Mouse (Mus musculus) lung, postnatal 0 days (tissue): Measurements from ENCODE around the gene Borcs7. TPM values are rescaled to one million over a fixed set of nuclear protein-coding genes. Genes with fewer than 3 reads are reported as not detected.

Source experiments
- ATAC-seq: fragments of 200-750 bp; cut with Nextera tagmentation; 2 replicates; pipeline ENCODE4 v1.8.0; 2017; ENCODE audit warnings: moderate library complexity
- DNase-seq: peaks from one replicate; pipeline ENCODE4 v3.0.0-alpha.2; 2016; ENCODE audit warnings: low spot score
- H3K27ac ChIP-seq: fragments of 300-500 bp; sonication (generic); 2 replicates; pipeline ENCODE4 v1.5.1; 2014; ENCODE audit warnings: antibody characterized with exemption, mild to moderate bottlenecking, low read length, mixed read lengths
- H3K27me3 ChIP-seq: fragments of 300-500 bp; sonication (generic); replicated peaks from 2 replicates; pipeline ENCODE4 v1.6.1; 2014; ENCODE audit warnings: low read length, mixed read lengths; ENCODE audit not compliant: insufficient read depth
- H3K36me3 ChIP-seq: fragments of 300-500 bp; sonication (generic); 2 replicates; pipeline ENCODE4 v1.6.1; 2014; ENCODE audit warnings: low read length, mixed read lengths; ENCODE audit not compliant: insufficient read depth
- H3K4me1 ChIP-seq: fragments of 300-500 bp; sonication (generic); 2 replicates; pipeline ENCODE4 v1.6.1; 2014; ENCODE audit warnings: antibody characterized with exemption, low read depth, low read length, mixed read lengths; ENCODE audit not compliant: insufficient read depth
- H3K4me2 ChIP-seq: fragments of 300-500 bp; sonication (generic); replicated peaks from 2 replicates; pipeline ENCODE4 v1.6.1; 2014; ENCODE audit warnings: low read depth, mild to moderate bottlenecking, low read length, moderate library complexity, mixed read lengths
- H3K4me3 ChIP-seq: fragments of 300-500 bp; sonication (generic); 2 replicates; pipeline ENCODE4 v1.5.1; 2014; ENCODE audit warnings: low read depth, low read length
- H3K9ac ChIP-seq: fragments of 300-500 bp; sonication (generic); replicated peaks from 2 replicates; pipeline ENCODE4 v1.6.1; 2014; ENCODE audit warnings: low read depth, mild to moderate bottlenecking
- H3K9me3 ChIP-seq: fragments of 300-500 bp; sonication (generic); 2 replicates; pipeline ENCODE4 v1.6.1; 2016; ENCODE audit warnings: low read length, mixed read lengths
- CTCF ChIP-seq: IDR thresholded peaks from 2 replicates; pipeline ENCODE4 v1.5.1; 2016; ENCODE audit warnings: antibody characterized with exemption, mild to moderate bottlenecking
- EP300 ChIP-seq: IDR thresholded peaks from 2 replicates; pipeline ENCODE4 v1.6.1; 2016; ENCODE audit warnings: antibody characterized with exemption, mild to moderate bottlenecking, control low read depth
- WGBS: fragments of 180-500 bp; shearing (Covaris S2); extraction: QIAGEN DNeasy Blood & Tissue Kit; methylation state at CpG from one replicate; pipeline ENCODE4 v1.1.7; 2014; 5-methylcytosine and 5-hydroxymethylcytosine counted together
- polyA plus RNA-seq: library from polyadenylated mRNA; unstranded; fragments of >200 nt; fragmentation: Nextera tagmentation; extraction: Ambion mirVana; gene quantifications from 2 replicates; pipeline ENCODE4 v1.2.1, GENCODE M21; 2015

The Borcs7 gene
- polyA plus RNA-seq, 1 experiment from 2014 or later: 14.3 TPM

DNA sequence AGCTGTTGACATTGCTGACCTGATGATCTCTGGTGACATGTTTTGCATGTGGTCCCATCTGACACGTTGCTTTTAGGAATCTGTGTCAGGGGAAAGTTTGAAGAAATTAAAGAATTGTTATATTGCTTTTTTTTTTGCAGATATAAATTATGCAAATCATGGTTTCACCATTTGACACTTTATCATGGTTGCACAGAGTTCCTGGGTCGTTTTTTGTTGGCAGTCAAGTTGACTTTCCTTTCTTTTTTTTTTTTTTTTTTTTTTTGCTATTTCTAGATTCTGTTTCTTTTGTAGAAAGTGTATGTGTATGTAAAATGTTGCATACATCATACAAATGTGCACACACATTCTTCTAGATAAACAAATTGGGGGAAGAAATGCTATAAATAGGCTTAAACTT lies 1.4 kb downstream of the Borcs7 start:
- H3K9me3 ChIP-seq: no peaks in the 10 kb centered on the region
- no peaks in the 10 kb centered on the region for H3K4me1 ChIP-seq
- H3K36me3 ChIP-seq: no peaks in the 10 kb centered on the region
- no peak overlapping the region for H3K27ac ChIP-seq
- no peaks in the 10 kb centered on the region for H3K27me3 ChIP-seq
- DNase-seq (no peak), ATAC-seq (no peak)
- H3K4me2 ChIP-seq: no peak overlapping the region
- 51% methylated on average over 2 of the region's 2 CpGs for WGBS
- TF ChIP-seq CTCF: no peak
- no peak for TF ChIP-seq EP300
- H3K9ac ChIP-seq: no peak overlapping the region
- no peak overlapping the region for H3K4me3 ChIP-seq

DNA sequence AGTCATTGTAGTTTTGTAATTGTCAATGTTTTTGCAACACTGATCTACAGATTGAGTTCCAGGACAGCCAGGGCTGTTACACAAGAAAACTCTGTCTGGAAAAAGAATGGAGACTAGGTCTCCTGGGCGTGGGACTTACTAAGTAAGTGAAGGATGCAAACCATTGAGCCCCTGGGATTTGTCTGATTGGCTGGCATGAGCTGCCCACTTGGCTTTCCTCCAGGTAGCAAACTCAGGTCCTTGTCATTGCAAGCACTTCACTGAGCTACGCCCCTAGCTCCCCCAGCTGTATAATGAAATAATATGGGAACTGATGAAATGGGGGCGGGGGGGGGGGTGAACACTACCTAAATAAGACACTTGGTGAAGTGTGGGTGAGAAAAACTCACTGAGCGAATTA lies 3.4 kb downstream of the Borcs7 start:
- no peaks in the 10 kb centered on the region for H3K4me1 ChIP-seq
- 66% methylated on average over 4 of the region's 4 CpGs for WGBS
- DNase-seq (peak; percentile 11), ATAC-seq (no peak)
- H3K9me3 ChIP-seq: no peaks in the 10 kb centered on the region
- H3K9ac ChIP-seq: no peak overlapping the region
- no peak overlapping the region for H3K4me3 ChIP-seq
- no peaks in the 10 kb centered on the region for H3K27me3 ChIP-seq
- no peak for TF ChIP-seq CTCF
- no peak for TF ChIP-seq EP300
- no peaks in the 10 kb centered on the region for H3K36me3 ChIP-seq
- H3K4me2 ChIP-seq: no peak overlapping the region
- H3K27ac ChIP-seq: no peak overlapping the region

DNA sequence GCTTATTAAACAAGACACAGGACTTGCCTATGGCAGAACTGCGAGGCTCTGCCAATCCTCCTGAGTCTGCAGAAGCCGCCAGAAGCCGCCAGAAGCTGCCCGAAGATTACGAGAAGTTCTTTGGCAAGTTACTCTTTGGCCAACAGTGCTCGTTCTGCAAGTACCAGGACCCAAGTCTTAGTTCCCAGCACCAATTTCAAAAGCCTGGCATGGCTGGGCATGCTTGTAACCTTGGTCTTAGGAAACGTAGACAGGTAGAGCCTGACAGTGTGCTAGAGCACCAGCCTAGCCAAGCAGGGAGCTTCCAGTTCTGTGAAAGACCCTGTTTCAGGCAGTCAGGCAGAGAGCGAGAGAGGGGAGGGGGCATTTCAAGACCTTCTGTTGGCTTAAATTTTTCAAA lies 6.8 kb downstream of the Borcs7 start:
- WGBS: 96% methylated on average over 8 of the region's 8 CpGs
- no peak overlapping the region for H3K4me2 ChIP-seq
- H3K9me3 ChIP-seq: no peaks in the 10 kb centered on the region
- TF ChIP-seq CTCF (no peak), EP300 (no peak)
- H3K27me3 ChIP-seq: no peaks in the 10 kb centered on the region
- ATAC-seq (no peak), DNase-seq (no peak)
- no peak overlapping the region for H3K27ac ChIP-seq
- H3K9ac ChIP-seq: no peak overlapping the region
- H3K36me3 ChIP-seq: 0 out of 2 replicates have a peak, but pooled peaks cover 6% of the 10 kb centered on the region
- no peak overlapping the region for H3K4me3 ChIP-seq
- no peaks in the 10 kb centered on the region for H3K4me1 ChIP-seq

DNA sequence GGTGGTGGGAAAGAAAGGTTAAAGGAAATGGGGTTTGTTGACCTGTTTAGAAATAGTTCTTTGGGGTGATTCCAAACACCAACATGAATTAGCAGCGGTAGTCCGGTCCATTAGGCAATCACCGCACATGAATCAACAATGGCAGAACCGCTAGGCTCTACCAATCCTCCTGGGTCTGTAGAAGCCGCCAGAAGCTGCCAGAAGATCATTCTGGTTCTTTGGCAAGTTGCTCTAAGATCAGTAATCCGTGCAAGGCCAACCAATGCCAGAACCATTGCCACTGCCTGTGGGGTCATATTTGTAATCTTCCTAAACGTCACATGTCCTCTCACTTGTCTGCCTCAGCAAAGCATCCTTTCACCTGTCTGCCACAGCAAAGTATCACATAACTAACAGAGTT lies 7.2 kb downstream of the Borcs7 start:
- TF ChIP-seq CTCF (no peak), EP300 (no peak)
- H3K4me3 ChIP-seq: no peak overlapping the region
- H3K36me3 ChIP-seq: 0 out of 2 replicates have a peak, but pooled peaks cover 6% of the 10 kb centered on the region
- 88% methylated on average over 7 of the region's 7 CpGs for WGBS
- no peak overlapping the region for H3K9ac ChIP-seq
- no peak overlapping the region for H3K4me2 ChIP-seq
- H3K4me1 ChIP-seq: no peaks in the 10 kb centered on the region
- no peak overlapping the region for H3K27ac ChIP-seq
- H3K27me3 ChIP-seq: no peaks in the 10 kb centered on the region
- DNase-seq (no peak), ATAC-seq (no peak)
- H3K9me3 ChIP-seq: no peaks in the 10 kb centered on the region

DNA sequence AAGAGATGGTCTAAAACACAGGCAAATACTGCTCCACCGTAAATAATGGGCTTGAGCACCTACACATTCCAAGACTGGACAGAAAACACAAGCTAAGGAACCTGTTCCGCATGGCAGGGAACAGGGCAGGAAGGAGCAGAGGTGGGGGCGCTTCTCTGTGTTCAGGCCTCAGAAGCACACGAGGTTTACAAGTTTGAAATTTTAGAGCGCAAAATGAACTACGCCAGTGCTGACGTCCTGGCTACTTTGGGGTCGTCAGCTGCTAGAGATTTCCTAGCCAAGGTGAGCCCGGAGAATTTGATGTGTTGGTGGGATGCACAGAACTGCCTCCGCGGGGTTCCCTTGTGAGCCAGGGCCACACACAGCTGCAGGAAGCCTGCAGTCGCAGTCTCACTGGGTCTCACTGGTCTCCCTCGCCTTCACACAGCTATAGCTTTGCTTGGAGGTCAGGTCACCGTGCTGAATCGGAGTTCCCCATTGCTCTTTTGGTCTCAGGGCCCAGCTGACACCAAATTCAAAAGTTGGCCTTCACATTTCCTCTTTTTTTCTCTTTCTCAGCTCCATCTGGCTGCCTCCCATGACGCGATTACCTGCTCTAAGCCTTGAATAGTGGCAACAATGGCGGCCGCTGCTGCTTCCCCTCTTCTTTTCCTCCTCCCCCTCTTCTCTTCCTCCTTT lies 8.3 kb downstream of the Borcs7 start:
- DNase-seq: no peak
- WGBS: 56% methylated on average over 19 of the region's 19 CpGs
- TF ChIP-seq CTCF: no peak
- TF ChIP-seq EP300: no peak
- H3K4me1 ChIP-seq: no peaks in the 10 kb centered on the region
- H3K4me2 ChIP-seq: no peak overlapping the region
- H3K4me3 ChIP-seq: no peak overlapping the region
- H3K9me3 ChIP-seq: no peaks in the 10 kb centered on the region
- no peak overlapping the region for H3K27ac ChIP-seq
- H3K36me3 ChIP-seq: 0 out of 2 replicates have a peak, but pooled peaks cover 6% of the 10 kb centered on the region
- no peak for ATAC-seq
- no peaks in the 10 kb centered on the region for H3K27me3 ChIP-seq
- no peak overlapping the region for H3K9ac ChIP-seq

DNA sequence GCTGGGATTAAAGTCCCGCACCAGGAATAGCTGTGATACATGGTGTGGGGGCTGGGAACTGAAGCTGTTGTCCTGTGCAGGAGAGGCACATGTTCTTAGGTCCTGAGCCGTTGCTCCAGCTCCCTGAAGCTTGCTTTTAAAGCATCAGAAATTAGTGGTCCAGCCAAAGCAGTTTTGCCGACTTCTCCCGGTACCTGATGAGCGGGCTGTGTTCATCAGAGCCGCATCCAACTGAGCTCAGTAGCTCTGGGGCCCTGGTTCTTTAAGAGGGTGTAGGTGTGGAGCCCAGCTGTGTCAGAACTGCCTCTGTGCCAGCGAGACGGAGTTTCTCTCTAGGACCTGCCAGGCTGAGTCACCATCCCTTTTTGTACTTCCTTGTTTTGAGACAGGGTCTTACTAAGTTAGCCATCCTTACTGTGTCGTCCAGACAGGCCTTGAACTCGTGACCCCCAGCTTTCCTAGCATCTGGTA lies 9.3 kb downstream of the Borcs7 start:
- 65% methylated on average over 10 of the region's 10 CpGs for WGBS
- 0 out of 2 replicates have a peak, but pooled peaks cover 6% of the 10 kb centered on the region for H3K36me3 ChIP-seq
- no peaks in the 10 kb centered on the region for H3K27me3 ChIP-seq
- no peak; the same call in 1 of the 2 replicates for ATAC-seq
- H3K9me3 ChIP-seq: no peaks in the 10 kb centered on the region
- H3K27ac ChIP-seq: no peak overlapping the region
- H3K4me1 ChIP-seq: no peaks in the 10 kb centered on the region
- H3K9ac ChIP-seq: no peak overlapping the region
- no peak for TF ChIP-seq CTCF
- no peak for DNase-seq
- H3K4me2 ChIP-seq: no peak overlapping the region
- H3K4me3 ChIP-seq: no peak overlapping the region
